Mouse (Mus musculus) fat pad, adult 2 months (tissue): ENCODE measurements at regions not wholly inside any gene's neighbourhood (a gene's known extent, or its start where the extent isn't known, plus 50 kb on each side); places are given as distances from the start of the nearest gene placed in this dataset.
"Not testable (repeated sequence)": the region's sequence is repeated elsewhere in the genome, so short reads cannot be mapped to it uniquely, and the experiment has no call there.

Source experiments
- DNase-seq: peaks from one replicate; pipeline ENCODE4 v3.0.0-alpha.2; 2011; ENCODE audit warnings: low read depth, low spot score; ENCODE audit errors: extremely low read depth

- peak; percentile 14 for DNase-seq
These were observed 109.5 kb upstream of the Pfn2 start for GRCm38 (mm10) chr3:57957352-57957751.

- DNase-seq, result no peak
These were observed 116.1 kb upstream of the Pfn2 start for GRCm38 (mm10) chr3:57963965-57964364.

GRCm38 (mm10) chr3:57970614-57971013 lies 122.7 kb upstream of the Pfn2 start:
- not testable (repeated sequence) for DNase-seq

GRCm38 (mm10) chr3:57972469-57973245 lies 124.8 kb upstream of the Pfn2 start:
- DNase-seq, result no peak

- DNase-seq, result no peak
These were observed 125.7 kb upstream of the Pfn2 start for GRCm38 (mm10) chr3:57973546-57973945.

- no peak for DNase-seq
These were observed 127.5 kb upstream of the Pfn2 start for GRCm38 (mm10) chr3:57975379-57975778.

- peak; percentile 52 for DNase-seq
These were observed 128.9 kb upstream of the Pfn2 start for GRCm38 (mm10) chr3:57976640-57977229.

GRCm38 (mm10) chr3:57988175-57988574 lies 140.3 kb upstream of the Pfn2 start:
- DNase-seq, result no peak

GRCm38 (mm10) chr3:57990738-57991137 lies 142.9 kb upstream of the Pfn2 start:
- no peak for DNase-seq

- DNase-seq, result no peak
These were observed 150.5 kb upstream of the Pfn2 start for GRCm38 (mm10) chr3:57998121-57999102.

GRCm38 (mm10) chr3:58002792-58003574 lies 155.1 kb upstream of the Pfn2 start:
- DNase-seq, result no peak

GRCm38 (mm10) chr3:58024750-58025392 lies 177.0 kb upstream of the Pfn2 start:
- no peak for DNase-seq

GRCm38 (mm10) chr3:58049618-58050017 lies 201.7 kb upstream of the Pfn2 start:
- DNase-seq, result no peak

- DNase-seq, result no peak
These were observed 206.8 kb upstream of the Pfn2 start for GRCm38 (mm10) chr3:58054726-58055125.

GRCm38 (mm10) chr3:58055181-58055580 lies 207.3 kb upstream of the Pfn2 start:
- no peak for DNase-seq

GRCm38 (mm10) chr3:58056191-58057063 lies 208.5 kb upstream of the Pfn2 start:
- no peak for DNase-seq

- no peak for DNase-seq
These were observed 209.2 kb upstream of the Pfn2 start for GRCm38 (mm10) chr3:58057064-58057396.

- DNase-seq, result no peak
These were observed 210.3 kb upstream of the Pfn2 start for GRCm38 (mm10) chr3:58058134-58058533.

- DNase-seq, result no peak
These were observed 216.1 kb upstream of the Pfn2 start for GRCm38 (mm10) chr3:58063852-58064549.
